Mouse (Mus musculus): ENCODE measurements around the gene Mapre3. TPM values are rescaled to one million over a fixed set of nuclear protein-coding genes. Genes with fewer than 3 reads are reported as not detected.
"Not testable (repeated sequence)": the region's sequence is repeated elsewhere in the genome, so short reads cannot be mapped to it uniquely, and the experiment has no call there.

Gene Mapre3
- polyA plus RNA-seq, 1 experiment from 2014 or later = 43.7 TPM

- 75% methylated on average over 4 of the region's 4 CpGs for WGBS
- not testable (repeated sequence) for H3K4me2 ChIP-seq (ENCODE audit: low read depth); H3K4me1 ChIP-seq (ENCODE audit: control insufficient read depth, insufficient read depth, low read length); H3K9ac ChIP-seq (ENCODE audit: low read length); H3K9me3 ChIP-seq (ENCODE audit: control insufficient read depth, low read length); DNase-seq (ENCODE audit: low spot score); H3K27me3 ChIP-seq (ENCODE audit: control insufficient read depth, insufficient read depth, low read length); H3K27ac ChIP-seq (ENCODE audit: low read depth, low read length); ATAC-seq (ENCODE audit: insufficient read depth, low FRiP score, low TSS enrichment); H3K4me3 ChIP-seq (ENCODE audit: low read depth, low read length); H3K36me3 ChIP-seq (ENCODE audit: control insufficient read depth, insufficient read depth, low read length)
Measured at GRCm38 (mm10) chr5:30881839-30882238, 67.4 kb downstream of the Mapre3 start.

- DNase-seq (ENCODE audit: low spot score) (no peak), ATAC-seq (ENCODE audit: insufficient read depth, low FRiP score, low TSS enrichment) (no peak)
- no peaks in the 10 kb centered on the region for H3K9me3 ChIP-seq (ENCODE audit: control insufficient read depth, low read length)
- H3K4me1 ChIP-seq (ENCODE audit: control insufficient read depth, insufficient read depth, low read length) = peaks cover 10% of the 10 kb centered on the region
- H3K27ac ChIP-seq (ENCODE audit: low read depth, low read length) = no peak overlapping the region
- no peaks in the 10 kb centered on the region for H3K36me3 ChIP-seq (ENCODE audit: control insufficient read depth, insufficient read depth, low read length)
- H3K9ac ChIP-seq (ENCODE audit: low read length) = no peak overlapping the region
- H3K4me2 ChIP-seq (ENCODE audit: low read depth) = no peak overlapping the region; the same call in 1 of the 2 replicates
- WGBS = 68% methylated on average over 4 of the region's 4 CpGs
- no peak overlapping the region for H3K4me3 ChIP-seq (ENCODE audit: low read depth, low read length)
- H3K27me3 ChIP-seq (ENCODE audit: control insufficient read depth, insufficient read depth, low read length) = no peaks in the 10 kb centered on the region
Measured at GRCm38 (mm10) chr5:30886209-30886608, 71.8 kb downstream of the Mapre3 start.

- peaks cover 3% of the 10 kb centered on the region; the same call in 1 of the 2 replicates for H3K36me3 ChIP-seq (ENCODE audit: control insufficient read depth, insufficient read depth, low read length)
- peak overlapping the region; percentile 77 for H3K27ac ChIP-seq (ENCODE audit: low read depth, low read length)
- H3K4me2 ChIP-seq (ENCODE audit: low read depth) = peak overlapping the region; percentile 89
- no peaks in the 10 kb centered on the region for H3K27me3 ChIP-seq (ENCODE audit: control insufficient read depth, insufficient read depth, low read length)
- no peak for ATAC-seq (ENCODE audit: insufficient read depth, low FRiP score, low TSS enrichment)
- H3K4me1 ChIP-seq (ENCODE audit: control insufficient read depth, insufficient read depth, low read length) = peaks cover 10% of the 10 kb centered on the region
- H3K9ac ChIP-seq (ENCODE audit: low read length) = peak overlapping the region; percentile 61
- peak overlapping the region; percentile 78 for H3K4me3 ChIP-seq (ENCODE audit: low read depth, low read length)
- H3K9me3 ChIP-seq (ENCODE audit: control insufficient read depth, low read length) = no peaks in the 10 kb centered on the region
- WGBS = 40% methylated on average over 5 of the region's 5 CpGs
- DNase-seq (ENCODE audit: low spot score) = no peak
Measured at GRCm38 (mm10) chr5:30886731-30887130, 72.3 kb downstream of the Mapre3 start.

GRCm38 (mm10) chr5:30887331-30887761, 72.9 kb downstream of the Mapre3 start:
- under 1% methylated on average over 19 of the region's 19 CpGs for WGBS
- H3K4me1 ChIP-seq (ENCODE audit: control insufficient read depth, insufficient read depth, low read length) = peaks cover 10% of the 10 kb centered on the region
- H3K27me3 ChIP-seq (ENCODE audit: control insufficient read depth, insufficient read depth, low read length) = no peaks in the 10 kb centered on the region
- peak overlapping the region; percentile 61 for H3K9ac ChIP-seq (ENCODE audit: low read length)
- H3K36me3 ChIP-seq (ENCODE audit: control insufficient read depth, insufficient read depth, low read length) = peaks cover 7% of the 10 kb centered on the region; the same call in 1 of the 2 replicates
- H3K9me3 ChIP-seq (ENCODE audit: control insufficient read depth, low read length) = no peaks in the 10 kb centered on the region
- peak overlapping the region; percentile 89 for H3K4me2 ChIP-seq (ENCODE audit: low read depth)
- H3K27ac ChIP-seq (ENCODE audit: low read depth, low read length) = peak overlapping the region; percentile 77
- DNase-seq (ENCODE audit: low spot score) = peak; percentile 82
- ATAC-seq (ENCODE audit: insufficient read depth, low FRiP score, low TSS enrichment) = peak; percentile 52
- H3K4me3 ChIP-seq (ENCODE audit: low read depth, low read length) = peak overlapping the region; percentile 78

GRCm38 (mm10) chr5:30887858-30888336, 73.5 kb downstream of the Mapre3 start:
- peak overlapping the region; percentile 77 for H3K27ac ChIP-seq (ENCODE audit: low read depth, low read length)
- H3K9ac ChIP-seq (ENCODE audit: low read length) = peak overlapping the region; percentile 61
- ATAC-seq (ENCODE audit: insufficient read depth, low FRiP score, low TSS enrichment) = peak; percentile 83
- peak overlapping the region; percentile 89 for H3K4me2 ChIP-seq (ENCODE audit: low read depth)
- peak overlapping the region; percentile 78 for H3K4me3 ChIP-seq (ENCODE audit: low read depth, low read length)
- peaks cover 10% of the 10 kb centered on the region for H3K4me1 ChIP-seq (ENCODE audit: control insufficient read depth, insufficient read depth, low read length)
- peaks cover 11% of the 10 kb centered on the region for H3K36me3 ChIP-seq (ENCODE audit: control insufficient read depth, insufficient read depth, low read length)
- no peaks in the 10 kb centered on the region for H3K9me3 ChIP-seq (ENCODE audit: control insufficient read depth, low read length)
- DNase-seq (ENCODE audit: low spot score) = peak; percentile 94
- no peaks in the 10 kb centered on the region for H3K27me3 ChIP-seq (ENCODE audit: control insufficient read depth, insufficient read depth, low read length)
- under 1% methylated on average over 28 of the region's 28 CpGs for WGBS

- under 1% methylated on average over 38 of the region's 42 CpGs for WGBS
- Histone ChIP-seq H3K4me2 (ENCODE audit: low read depth) (peak within 1 kb of the TSS; percentile 89), H3K4me1 (ENCODE audit: control insufficient read depth, insufficient read depth, low read length) (peaks cover 10% of the 10 kb centered on the region), H3K4me3 (ENCODE audit: low read depth, low read length) (peak within 1 kb of the TSS; percentile 78), H3K9ac (ENCODE audit: low read length) (peak within 1 kb of the TSS; percentile 90), H3K27ac (ENCODE audit: low read depth, low read length) (peak within 1 kb of the TSS; percentile 92), H3K36me3 (ENCODE audit: control insufficient read depth, insufficient read depth, low read length) (peaks cover 14% of the 10 kb centered on the region), H3K9me3 (ENCODE audit: control insufficient read depth, low read length) (no peaks in the 10 kb centered on the region), H3K27me3 (ENCODE audit: control insufficient read depth, insufficient read depth, low read length) (no peaks in the 10 kb centered on the region)
- ATAC-seq (ENCODE audit: insufficient read depth, low FRiP score, low TSS enrichment) (peak; percentile 92), DNase-seq (ENCODE audit: low spot score) (peak; percentile 95)
Measured at GRCm38 (mm10) chr5:30888337-30889087, 74.1 kb downstream of the Mapre3 start, which contains the start of gene Agbl5. TSS of gene Agbl5 (plus strand) at chr5:30888694.

GRCm38 (mm10) chr5:30889088-30889754, 74.8 kb downstream of the Mapre3 start:
- H3K27me3 ChIP-seq (ENCODE audit: control insufficient read depth, insufficient read depth, low read length) = no peaks in the 10 kb centered on the region
- peak overlapping the region; percentile 78 for H3K4me3 ChIP-seq (ENCODE audit: low read depth, low read length)
- H3K4me1 ChIP-seq (ENCODE audit: control insufficient read depth, insufficient read depth, low read length) = peaks cover 10% of the 10 kb centered on the region
- H3K36me3 ChIP-seq (ENCODE audit: control insufficient read depth, insufficient read depth, low read length) = peaks cover 14% of the 10 kb centered on the region
- ATAC-seq (ENCODE audit: insufficient read depth, low FRiP score, low TSS enrichment) (no peak; the same call in 1 of the 2 replicates), DNase-seq (ENCODE audit: low spot score) (no peak)
- H3K4me2 ChIP-seq (ENCODE audit: low read depth) = peak overlapping the region; percentile 89
- H3K27ac ChIP-seq (ENCODE audit: low read depth, low read length) = peak overlapping the region; percentile 92
- H3K9me3 ChIP-seq (ENCODE audit: control insufficient read depth, low read length) = no peaks in the 10 kb centered on the region
- H3K9ac ChIP-seq (ENCODE audit: low read length) = peak overlapping the region; percentile 90
- WGBS = under 1% methylated on average over 39 of the region's 42 CpGs

GRCm38 (mm10) chr5:30890375-30890774, 75.9 kb downstream of the Mapre3 start:
- H3K4me3 ChIP-seq (ENCODE audit: low read depth, low read length) = 0 out of 2 replicates have a peak overlapping the region, but pooled peaks have one; percentile 12
- H3K27me3 ChIP-seq (ENCODE audit: control insufficient read depth, insufficient read depth, low read length) = no peaks in the 10 kb centered on the region
- H3K4me1 ChIP-seq (ENCODE audit: control insufficient read depth, insufficient read depth, low read length) = peaks cover 10% of the 10 kb centered on the region
- H3K36me3 ChIP-seq (ENCODE audit: control insufficient read depth, insufficient read depth, low read length) = peaks cover 20% of the 10 kb centered on the region
- 79% methylated on average over 7 of the region's 7 CpGs for WGBS
- no peak overlapping the region for H3K27ac ChIP-seq (ENCODE audit: low read depth, low read length)
- H3K9ac ChIP-seq (ENCODE audit: low read length) = peak overlapping the region; percentile 35; the same call in 1 of the 2 replicates
- no peaks in the 10 kb centered on the region for H3K9me3 ChIP-seq (ENCODE audit: control insufficient read depth, low read length)
- ATAC-seq (ENCODE audit: insufficient read depth, low FRiP score, low TSS enrichment) = no peak
- no peak for DNase-seq (ENCODE audit: low spot score)
- H3K4me2 ChIP-seq (ENCODE audit: low read depth) = peak overlapping the region; percentile 89
